Mouse (Mus musculus) stomach, postnatal 0 days (tissue): ENCODE measurements around the gene Sart3. TPM values are rescaled to one million over a fixed set of nuclear protein-coding genes. Genes with fewer than 3 reads are reported as not detected.
"Not testable (repeated sequence)": the region's sequence is repeated elsewhere in the genome, so short reads cannot be mapped to it uniquely, and the experiment has no call there.

Source experiments
- ATAC-seq: fragments of 200-750 bp; cut with Nextera tagmentation; 2 replicates; pipeline ENCODE4 v1.8.0; 2017; ENCODE audit not compliant: low FRiP score, low TSS enrichment
- DNase-seq: peaks from one replicate; pipeline ENCODE4 v3.0.0-alpha.2; 2016; ENCODE audit warnings: low spot score
- H3K27ac ChIP-seq: fragments of 300-500 bp; sonication (generic); replicated peaks from 2 replicates; pipeline ENCODE4 v1.5.1; 2014; ENCODE audit warnings: mild to moderate bottlenecking, control low read depth
- H3K27me3 ChIP-seq: fragments of 300-500 bp; sonication (generic); 2 replicates; pipeline ENCODE4 v1.6.1; 2014; ENCODE audit warnings: low read length; ENCODE audit not compliant: control insufficient read depth, insufficient read depth
- H3K36me3 ChIP-seq: fragments of 300-500 bp; sonication (generic); 2 replicates; pipeline ENCODE4 v1.6.1; 2014; ENCODE audit warnings: low read length, mixed read lengths; ENCODE audit not compliant: control insufficient read depth, insufficient read depth
- H3K4me1 ChIP-seq: fragments of 300-500 bp; sonication (generic); replicated peaks from 2 replicates; pipeline ENCODE4 v1.6.1; 2014; ENCODE audit warnings: antibody characterized with exemption; ENCODE audit not compliant: control insufficient read depth, insufficient read depth
- H3K4me2 ChIP-seq: fragments of 300-500 bp; sonication (generic); replicated peaks from 2 replicates; pipeline ENCODE4 v1.6.1; 2014; ENCODE audit warnings: low read depth, mild to moderate bottlenecking, control low read depth, moderate library complexity
- H3K4me3 ChIP-seq: fragments of 300-500 bp; sonication (generic); 2 replicates; pipeline ENCODE4 v1.5.1; 2014; ENCODE audit warnings: low read depth, low read length, control low read depth
- H3K9ac ChIP-seq: fragments of 300-500 bp; sonication (generic); 2 replicates; pipeline ENCODE4 v1.6.1; 2014; ENCODE audit warnings: mild to moderate bottlenecking, low read length, control low read depth, mixed read lengths
- H3K9me3 ChIP-seq: fragments of 300-500 bp; sonication (generic); 2 replicates; pipeline ENCODE4 v1.6.1; 2016; ENCODE audit warnings: low read length; ENCODE audit not compliant: control insufficient read depth
- CTCF ChIP-seq: IDR thresholded peaks from 2 replicates; pipeline ENCODE4 v1.5.1; 2016; ENCODE audit warnings: antibody characterized with exemption, low read depth, mild to moderate bottlenecking, moderate library complexity
- EP300 ChIP-seq: optimal IDR thresholded peaks from 2 replicates; pipeline ENCODE3; 2016; ENCODE audit warnings: antibody characterized with exemption
- WGBS: fragments of 180-500 bp; shearing (Covaris S2); extraction: QIAGEN DNeasy Blood & Tissue Kit; methylation state at CpG from one replicate; pipeline ENCODE4 v1.1.7; 2014; 5-methylcytosine and 5-hydroxymethylcytosine counted together
- polyA plus RNA-seq: library from polyadenylated mRNA; unstranded; fragments of >200 nt; fragmentation: Nextera tagmentation; extraction: Ambion mirVana; gene quantifications from 2 replicates; pipeline ENCODE4 v1.2.1, GENCODE M21; 2015

Gene Sart3
- polyA plus RNA-seq, 1 experiment from 2014 or later: 11.2 TPM

- Histone ChIP-seq H3K4me2 (no peak overlapping the region), H3K36me3 (no peaks in the 10 kb centered on the region), H3K9ac (no peak overlapping the region), H3K9me3 (no peaks in the 10 kb centered on the region), H3K27me3 (no peaks in the 10 kb centered on the region), H3K4me3 (no peak overlapping the region), H3K4me1 (0 out of 2 replicates have a peak, but pooled peaks cover 5% of the 10 kb centered on the region), H3K27ac (no peak overlapping the region)
- TF ChIP-seq EP300 (no peak), CTCF (no peak)
- ATAC-seq: no peak
- DNase-seq: no peak
- 71% methylated on average over 5 of the region's 5 CpGs for WGBS
Measured at GRCm38 (mm10) chr5:113786985-113787384, 14.7 kb upstream of the Sart3 start.

GRCm38 (mm10) chr5:113784104-113784503 lies 11.8 kb upstream of the Sart3 start:
- H3K9ac ChIP-seq, H3K4me3 ChIP-seq, ATAC-seq, H3K36me3 ChIP-seq, DNase-seq, H3K4me2 ChIP-seq, H3K27me3 ChIP-seq, H3K4me1 ChIP-seq, H3K9me3 ChIP-seq: not testable (repeated sequence)
- 15% methylated on average over 3 of the region's 3 CpGs for WGBS
- H3K27ac ChIP-seq: peak overlapping the region; percentile 85

GRCm38 (mm10) chr5:113783581-113784001 lies 11.3 kb upstream of the Sart3 start:
- Histone ChIP-seq H3K9ac (no peak overlapping the region), H3K4me1 (0 out of 2 replicates have a peak, but pooled peaks cover 5% of the 10 kb centered on the region), H3K36me3 (no peaks in the 10 kb centered on the region), H3K27ac (peak overlapping the region; percentile 85), H3K4me3 (no peak overlapping the region), H3K27me3 (no peaks in the 10 kb centered on the region), H3K9me3 (no peaks in the 10 kb centered on the region), H3K4me2 (no peak overlapping the region)
- peak; percentile 62; the same call in 1 of the 2 replicates for ATAC-seq
- peak; percentile 21 for DNase-seq
- WGBS: 4% methylated on average over 12 of the region's 12 CpGs
- no peak; the same call in 1 of the 2 replicates for TF ChIP-seq CTCF
- TF ChIP-seq EP300: no peak

- Histone ChIP-seq H3K9ac (no peak overlapping the region), H3K36me3 (no peaks in the 10 kb centered on the region), H3K27me3 (no peaks in the 10 kb centered on the region), H3K4me3 (no peak overlapping the region), H3K4me1 (0 out of 2 replicates have a peak, but pooled peaks cover 5% of the 10 kb centered on the region), H3K9me3 (no peaks in the 10 kb centered on the region), H3K4me2 (no peak overlapping the region), H3K27ac (peak overlapping the region; percentile 85)
- no peak for TF ChIP-seq CTCF
- no peak for TF ChIP-seq EP300
- 87% methylated on average over 7 of the region's 7 CpGs for WGBS
- no peak for DNase-seq
- ATAC-seq: no peak
Measured at GRCm38 (mm10) chr5:113782624-113783023, 10.3 kb upstream of the Sart3 start.

GRCm38 (mm10) chr5:113781875-113782274 lies 9.6 kb upstream of the Sart3 start:
- no peak overlapping the region for H3K27ac ChIP-seq
- no peaks in the 10 kb centered on the region for H3K9me3 ChIP-seq
- H3K36me3 ChIP-seq: peaks cover 3% of the 10 kb centered on the region; the same call in 1 of the 2 replicates
- ATAC-seq (no peak), DNase-seq (no peak)
- H3K27me3 ChIP-seq: no peaks in the 10 kb centered on the region
- 78% methylated on average over 7 of the region's 7 CpGs for whole genome bisulfite sequencing
- no peak overlapping the region for H3K9ac ChIP-seq
- no peak overlapping the region for H3K4me3 ChIP-seq
- H3K4me2 ChIP-seq: no peak overlapping the region
- 0 out of 2 replicates have a peak, but pooled peaks cover 5% of the 10 kb centered on the region for H3K4me1 ChIP-seq
- TF ChIP-seq CTCF: no peak
- no peak for TF ChIP-seq EP300

GRCm38 (mm10) chr5:113781254-113781653 lies 8.9 kb upstream of the Sart3 start:
- TF ChIP-seq CTCF (no peak), EP300 (no peak)
- Histone ChIP-seq H3K9me3 (no peaks in the 10 kb centered on the region), H3K36me3 (peaks cover 5% of the 10 kb centered on the region; the same call in 1 of the 2 replicates), H3K27ac (no peak overlapping the region), H3K4me1 (0 out of 2 replicates have a peak, but pooled peaks cover 5% of the 10 kb centered on the region), H3K4me3 (no peak overlapping the region), H3K4me2 (no peak overlapping the region), H3K27me3 (no peaks in the 10 kb centered on the region), H3K9ac (no peak overlapping the region)
- ATAC-seq (no peak), DNase-seq (no peak)
- WGBS: 69% methylated on average over 7 of the region's 7 CpGs
